Mouse (Mus musculus) cortical plate, adult 2 months (tissue): Measurements from ENCODE around the gene Adamts6.

ENCODE experiments used
- CTCF ChIP-seq: fragments of 200-500 bp; IDR thresholded peaks from 2 replicates; pipeline ENCODE4 v1.5.1; 2011; ENCODE audit warnings: mild to moderate bottlenecking, control low read depth, low read length; ENCODE audit not compliant: insufficient read depth; ENCODE audit errors: extremely low read depth
- POLR2A ChIP-seq: fragments of 200-500 bp; IDR thresholded peaks from 2 replicates; pipeline ENCODE4 v1.6.1; 2011; ENCODE audit warnings: mild to moderate bottlenecking, low read length, control low read depth; ENCODE audit not compliant: insufficient read depth; ENCODE audit errors: extremely low read depth

GRCm38 (mm10) chr13:104509561-104510493 lies 222.2 kb downstream of the Adamts6 start:
- TF ChIP-seq CTCF, result no peak
- no peak for TF ChIP-seq POLR2A
